Mouse (Mus musculus) G1E-ER4 (cell line): Measurements from ENCODE around the gene Gm10320. TPM values are rescaled to one million over a fixed set of nuclear protein-coding genes. Genes with fewer than 3 reads are reported as not detected.

Experiments
- GATA1 ChIP-seq: IDR thresholded peaks from one replicate; pipeline ENCODE4 v1.8.0; 2012; ENCODE audit warnings: low read length, inconsistent platforms
- polyA plus RNA-seq: library from polyadenylated mRNA; stranded (reverse); fragments of >175 nt; gene quantifications from 2 replicates; pipeline ENCODE4 v1.2.3, GENCODE M21; 2012

The Gm10320 gene
- polyA plus RNA-seq, 1 experiment: 0.83 TPM

- no peak for TF ChIP-seq GATA1
Measured at GRCm38 (mm10) chr13:98505989-98506388, 14.2 kb upstream of the Gm10320 start.

- no peak for TF ChIP-seq GATA1
Measured at GRCm38 (mm10) chr13:98505489-98505857, 13.7 kb upstream of the Gm10320 start.

GRCm38 (mm10) chr13:98504661-98505488 is 13.1 kb upstream of the Gm10320 start:
- TF ChIP-seq GATA1: no peak

- TF ChIP-seq GATA1: no peak
Measured at GRCm38 (mm10) chr13:98504181-98504660, 12.4 kb upstream of the Gm10320 start.

- TF ChIP-seq GATA1: no peak
Measured at GRCm38 (mm10) chr13:98503601-98504000, 11.8 kb upstream of the Gm10320 start.

GRCm38 (mm10) chr13:98502813-98503341 is 11.1 kb upstream of the Gm10320 start:
- no peak for TF ChIP-seq GATA1

- no peak for TF ChIP-seq GATA1
Measured at GRCm38 (mm10) chr13:98502236-98502812, 10.5 kb upstream of the Gm10320 start.

- no peak for TF ChIP-seq GATA1
Measured at GRCm38 (mm10) chr13:98501321-98501720, 9.5 kb upstream of the Gm10320 start.

- no peak for TF ChIP-seq GATA1
Measured at GRCm38 (mm10) chr13:98500471-98501125, 8.8 kb upstream of the Gm10320 start.

GRCm38 (mm10) chr13:98498561-98498960 is 6.8 kb upstream of the Gm10320 start:
- no peak for TF ChIP-seq GATA1

GRCm38 (mm10) chr13:98498080-98498479 is 6.3 kb upstream of the Gm10320 start:
- TF ChIP-seq GATA1: no peak

- TF ChIP-seq GATA1: no peak
Measured at GRCm38 (mm10) chr13:98496917-98497870, 5.4 kb upstream of the Gm10320 start.

- no peak for TF ChIP-seq GATA1
Measured at GRCm38 (mm10) chr13:98494492-98495064, 2.8 kb upstream of the Gm10320 start.

- TF ChIP-seq GATA1: no peak
Measured at GRCm38 (mm10) chr13:98492569-98493255, 911 bp upstream of the Gm10320 start.
